Mouse (Mus musculus) liver, embryonic 15.5 days (tissue): ENCODE results near the gene Brd4. TPM values are rescaled to one million over a fixed set of nuclear protein-coding genes. Genes with fewer than 3 reads are reported as not detected.

Source experiments
- ATAC-seq: fragments of 200-750 bp; cut with Nextera tagmentation; 2 replicates; pipeline ENCODE4 v1.8.0; 2017; ENCODE audit warnings: moderate number of reproducible peaks, mild to moderate bottlenecking, moderate library complexity; ENCODE audit not compliant: insufficient read depth
- H3K27ac ChIP-seq: fragments of 300-500 bp; sonication (generic); replicated peaks from 2 replicates; pipeline ENCODE4 v1.5.1; 2015; ENCODE audit warnings: mild to moderate bottlenecking, inconsistent platforms
- H3K27me3 ChIP-seq: fragments of 300-500 bp; sonication (generic); 2 replicates; pipeline ENCODE4 v1.6.1; 2015; ENCODE audit warnings: mild to moderate bottlenecking, inconsistent platforms
- H3K36me3 ChIP-seq: fragments of 300-500 bp; sonication (generic); replicated peaks from 2 replicates; pipeline ENCODE4 v1.6.1; 2015; ENCODE audit warnings: moderate library complexity, mild to moderate bottlenecking, inconsistent platforms
- H3K4me1 ChIP-seq: fragments of 300-500 bp; sonication (generic); replicated peaks from 2 replicates; pipeline ENCODE4 v1.6.1; 2015; ENCODE audit warnings: inconsistent platforms
- H3K4me2 ChIP-seq: fragments of 300-500 bp; sonication (generic); 2 replicates; pipeline ENCODE4 v1.6.1; 2015; ENCODE audit warnings: moderate library complexity, mild to moderate bottlenecking, inconsistent platforms
- H3K4me3 ChIP-seq: fragments of 300-500 bp; sonication (generic); replicated peaks from 2 replicates; pipeline ENCODE4 v1.5.1; 2015; ENCODE audit warnings: mild to moderate bottlenecking, inconsistent platforms
- H3K9ac ChIP-seq: fragments of 300-500 bp; sonication (generic); 2 replicates; pipeline ENCODE4 v1.6.1; 2015; ENCODE audit warnings: moderate library complexity, mild to moderate bottlenecking, inconsistent platforms
- H3K9me3 ChIP-seq: fragments of 300-500 bp; sonication (generic); replicated peaks from 2 replicates; pipeline ENCODE4 v1.6.1; 2016; ENCODE audit warnings: inconsistent platforms
- WGBS: fragments of 180-500 bp; shearing (Covaris S2); methylation state at CpG from one replicate; pipeline ENCODE4 v1.1.7; 2015; ENCODE audit warnings: mixed read lengths; ENCODE audit not compliant: insufficient replicate concordance; 5-methylcytosine and 5-hydroxymethylcytosine counted together
- polyA plus RNA-seq: library from polyadenylated mRNA; unstranded; fragments of >200 nt; fragmentation: Nextera tagmentation; extraction: Ambion mirVana; gene quantifications from 2 replicates; pipeline ENCODE4 v1.2.1, GENCODE M21; 2015

The Brd4 gene
- polyA plus RNA-seq, 1 experiment from 2014 or later: 31.5 TPM

DNA sequence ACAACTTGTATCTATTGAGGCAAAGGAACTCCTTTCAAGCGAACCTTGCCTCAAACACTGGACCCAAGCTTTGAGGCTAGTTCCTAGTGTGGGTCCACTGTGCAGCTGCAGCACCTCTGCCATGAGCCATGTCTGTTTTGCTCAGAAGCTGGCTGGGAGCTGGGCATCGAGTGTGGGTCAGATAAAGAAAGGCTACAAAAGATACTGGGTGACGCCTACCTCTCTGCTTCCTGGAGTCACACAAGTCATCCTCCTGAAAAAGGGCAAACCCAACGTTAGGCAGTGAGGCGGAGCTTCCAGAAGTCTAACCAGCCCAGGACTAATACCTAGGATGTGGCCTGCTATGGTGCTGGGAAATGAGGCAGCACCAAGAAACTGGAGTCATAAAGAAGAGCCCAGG is 29.4 kb upstream of the Brd4 start:
- WGBS: 37% methylated on average over 5 of the region's 5 CpGs
- no peaks in the 10 kb centered on the region for H3K27me3 ChIP-seq

GRCm38 (mm10) chr17:32312801-32313200 is 28.3 kb upstream of the Brd4 start:
- H3K27me3 ChIP-seq: no peaks in the 10 kb centered on the region
- H3K9me3 ChIP-seq: no peaks in the 10 kb centered on the region
- peaks cover 99% of the 10 kb centered on the region for H3K36me3 ChIP-seq
- WGBS: 83% methylated on average over 8 of the region's 8 CpGs
- H3K27ac ChIP-seq: no peak overlapping the region
- H3K4me2 ChIP-seq: no peak overlapping the region
- ATAC-seq: no peak
- no peak overlapping the region for H3K4me3 ChIP-seq
- H3K4me1 ChIP-seq: peaks cover 30% of the 10 kb centered on the region; the same call in 1 of the 2 replicates
- no peak overlapping the region for H3K9ac ChIP-seq

More for the DNA sequence above, 29.4 kb upstream of the Brd4 start:
- Histone ChIP-seq H3K36me3 (peaks cover 98% of the 10 kb centered on the region), H3K4me2 (no peak overlapping the region), H3K9ac (no peak overlapping the region), H3K4me3 (no peak overlapping the region), H3K4me1 (peaks cover 30% of the 10 kb centered on the region), H3K27ac (no peak overlapping the region), H3K9me3 (no peaks in the 10 kb centered on the region)
- 0 out of 2 replicates have a peak, but pooled peaks have one; percentile 12 for ATAC-seq

GRCm38 (mm10) chr17:32307963-32308362 is 23.4 kb upstream of the Brd4 start:
- Histone ChIP-seq H3K27ac (no peak overlapping the region), H3K36me3 (peaks cover 99% of the 10 kb centered on the region), H3K4me3 (no peak overlapping the region), H3K27me3 (no peaks in the 10 kb centered on the region), H3K9me3 (no peaks in the 10 kb centered on the region), H3K9ac (no peak overlapping the region), H3K4me1 (peaks cover 19% of the 10 kb centered on the region; the same call in 1 of the 2 replicates), H3K4me2 (no peak overlapping the region)
- ATAC-seq: no peak
- 26% methylated on average over 4 of the region's 4 CpGs for WGBS

GRCm38 (mm10) chr17:32298125-32298524 is 13.6 kb upstream of the Brd4 start:
- H3K4me1 ChIP-seq: no peaks in the 10 kb centered on the region
- H3K9ac ChIP-seq: no peak overlapping the region
- no peaks in the 10 kb centered on the region for H3K9me3 ChIP-seq
- ATAC-seq: no peak
- no peak overlapping the region for H3K27ac ChIP-seq
- H3K27me3 ChIP-seq: no peaks in the 10 kb centered on the region
- no peak overlapping the region for H3K4me2 ChIP-seq
- H3K4me3 ChIP-seq: no peak overlapping the region
- whole genome bisulfite sequencing: 61% methylated on average over 1 of the region's 1 CpGs
- peaks cover 2% of the 10 kb centered on the region for H3K36me3 ChIP-seq

DNA sequence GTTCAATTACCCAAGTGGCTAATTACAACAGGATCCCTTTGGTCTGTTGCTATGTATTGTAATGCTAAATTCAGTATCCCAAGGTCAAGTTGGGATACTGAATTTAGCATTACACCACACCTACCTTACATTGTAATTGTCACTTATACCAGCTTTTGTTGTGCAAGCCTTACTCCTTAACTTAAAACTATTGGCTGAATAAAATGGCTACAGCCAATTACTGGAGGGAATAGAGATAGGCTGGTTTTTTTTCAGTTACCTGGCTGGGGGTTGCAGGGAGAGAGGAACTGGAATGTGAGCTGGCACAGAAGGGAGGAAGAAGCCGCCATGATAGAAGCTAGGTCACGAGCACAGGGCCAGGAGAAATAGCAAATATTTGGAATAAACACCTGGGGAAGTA is 11.4 kb upstream of the Brd4 start:
- H3K36me3 ChIP-seq: no peaks in the 10 kb centered on the region
- H3K4me3 ChIP-seq: no peak overlapping the region
- H3K27me3 ChIP-seq: no peaks in the 10 kb centered on the region
- 63% methylated on average over 2 of the region's 2 CpGs for WGBS
- no peaks in the 10 kb centered on the region for H3K4me1 ChIP-seq
- no peak for ATAC-seq
- no peak overlapping the region for H3K9ac ChIP-seq
- H3K4me2 ChIP-seq: no peak overlapping the region
- no peak overlapping the region for H3K27ac ChIP-seq
- no peaks in the 10 kb centered on the region for H3K9me3 ChIP-seq

DNA sequence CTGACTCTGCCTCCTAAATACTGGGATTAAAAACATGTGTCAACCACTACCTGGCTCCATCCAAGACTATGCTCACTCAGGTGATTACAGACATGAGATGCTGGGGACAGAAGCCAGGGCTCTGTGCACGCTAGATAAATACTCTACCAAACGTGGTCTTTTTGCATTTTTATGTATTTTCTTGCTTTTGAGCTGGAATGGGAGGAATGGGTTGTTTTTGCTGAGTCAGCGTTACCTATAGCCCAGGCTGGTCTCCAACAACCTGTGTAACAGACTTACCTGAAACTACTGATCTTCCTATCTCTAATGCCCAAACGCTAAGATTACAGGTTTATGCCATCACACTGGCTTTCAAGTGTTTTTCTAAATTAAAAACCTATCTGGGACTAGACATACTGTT is 10.6 kb upstream of the Brd4 start:
- Histone ChIP-seq H3K9ac (no peak overlapping the region), H3K27ac (no peak overlapping the region), H3K36me3 (no peaks in the 10 kb centered on the region), H3K4me1 (no peaks in the 10 kb centered on the region), H3K4me3 (no peak overlapping the region), H3K4me2 (no peak overlapping the region), H3K27me3 (no peaks in the 10 kb centered on the region), H3K9me3 (no peaks in the 10 kb centered on the region)
- ATAC-seq: no peak
- 56% methylated on average over 4 of the region's 4 CpGs for WGBS

DNA sequence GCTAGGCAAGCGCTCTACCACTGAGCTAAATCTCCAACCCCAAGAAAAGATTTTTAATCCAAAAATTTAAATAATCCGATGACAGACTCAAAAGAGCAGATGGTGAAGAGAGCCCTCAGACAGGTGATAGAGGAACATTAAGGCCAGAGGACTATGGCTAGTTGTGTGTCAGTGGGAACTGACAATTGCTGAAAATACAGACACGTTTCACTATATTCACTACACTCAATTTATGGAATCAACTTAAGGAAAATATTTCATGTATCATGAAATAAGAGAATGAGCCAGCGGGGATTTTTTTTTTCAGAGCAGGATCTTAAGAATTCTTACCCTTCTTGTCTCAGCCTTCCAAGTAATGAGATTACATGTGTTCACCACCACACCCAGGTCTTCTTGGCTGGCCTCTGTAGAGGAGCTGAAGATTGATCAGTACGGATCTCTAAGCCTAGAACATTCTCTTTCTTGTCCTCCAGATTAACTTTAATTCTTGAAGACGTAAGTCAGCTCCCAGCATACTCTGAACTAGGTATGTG is 682 bp upstream of the Brd4 start:
- 24% methylated on average over 6 of the region's 6 CpGs for WGBS

DNA sequence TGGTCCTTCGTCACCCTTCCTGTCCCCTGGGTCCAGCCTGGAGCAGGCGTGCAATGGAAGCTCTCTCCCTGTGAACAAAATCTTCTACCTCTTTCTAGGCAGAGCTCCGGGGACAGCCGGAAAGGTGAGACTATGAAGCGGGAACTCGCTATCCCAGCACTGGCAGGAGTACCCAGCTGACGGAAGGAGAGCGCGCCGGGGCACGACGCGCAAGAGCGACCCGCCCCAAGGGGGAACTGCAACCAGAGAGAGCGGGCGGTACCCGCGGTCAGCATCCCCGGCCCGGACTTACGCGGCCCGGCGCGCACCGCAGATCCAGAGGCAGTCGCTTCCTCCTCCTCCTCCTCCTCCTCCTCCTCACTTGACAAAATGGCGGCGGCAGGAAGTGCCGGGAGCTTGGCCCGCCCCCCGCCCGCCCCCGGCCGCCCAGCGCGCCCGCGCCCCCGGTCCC is 726 bp downstream of the Brd4 start:
- Histone ChIP-seq H3K4me1 (peaks cover 57% of the 10 kb centered on the region), H3K9ac (peak overlapping the region; percentile 99), H3K27me3 (no peaks in the 10 kb centered on the region), H3K9me3 (no peaks in the 10 kb centered on the region), H3K36me3 (peaks cover 3% of the 10 kb centered on the region; the same call in 1 of the 2 replicates), H3K4me3 (peak overlapping the region; percentile 92), H3K4me2 (peak overlapping the region; percentile 85), H3K27ac (peak overlapping the region; percentile 100)
- under 1% methylated on average over 28 of the region's 41 CpGs for WGBS
- peak; percentile 71 for ATAC-seq

More for the DNA sequence above, 682 bp upstream of the Brd4 start:
- Histone ChIP-seq H3K4me2 (peak overlapping the region; percentile 85), H3K27me3 (no peaks in the 10 kb centered on the region), H3K9me3 (no peaks in the 10 kb centered on the region), H3K4me3 (peak overlapping the region; percentile 92), H3K36me3 (no peaks in the 10 kb centered on the region), H3K27ac (peak overlapping the region; percentile 100), H3K4me1 (peaks cover 45% of the 10 kb centered on the region), H3K9ac (peak overlapping the region; percentile 99)
- no peak for ATAC-seq

GRCm38 (mm10) chr17:32283341-32283740 is 1.2 kb downstream of the Brd4 start:
- Histone ChIP-seq H3K36me3 (peaks cover 3% of the 10 kb centered on the region; the same call in 1 of the 2 replicates), H3K9me3 (no peaks in the 10 kb centered on the region), H3K4me2 (peak overlapping the region; percentile 85), H3K27me3 (no peaks in the 10 kb centered on the region), H3K9ac (peak overlapping the region; percentile 99), H3K4me1 (peaks cover 62% of the 10 kb centered on the region), H3K27ac (peak overlapping the region; percentile 100), H3K4me3 (peak overlapping the region; percentile 92)
- ATAC-seq: no peak; the same call in 1 of the 2 replicates
- 7% methylated on average over 7 of the region's 7 CpGs for WGBS

DNA sequence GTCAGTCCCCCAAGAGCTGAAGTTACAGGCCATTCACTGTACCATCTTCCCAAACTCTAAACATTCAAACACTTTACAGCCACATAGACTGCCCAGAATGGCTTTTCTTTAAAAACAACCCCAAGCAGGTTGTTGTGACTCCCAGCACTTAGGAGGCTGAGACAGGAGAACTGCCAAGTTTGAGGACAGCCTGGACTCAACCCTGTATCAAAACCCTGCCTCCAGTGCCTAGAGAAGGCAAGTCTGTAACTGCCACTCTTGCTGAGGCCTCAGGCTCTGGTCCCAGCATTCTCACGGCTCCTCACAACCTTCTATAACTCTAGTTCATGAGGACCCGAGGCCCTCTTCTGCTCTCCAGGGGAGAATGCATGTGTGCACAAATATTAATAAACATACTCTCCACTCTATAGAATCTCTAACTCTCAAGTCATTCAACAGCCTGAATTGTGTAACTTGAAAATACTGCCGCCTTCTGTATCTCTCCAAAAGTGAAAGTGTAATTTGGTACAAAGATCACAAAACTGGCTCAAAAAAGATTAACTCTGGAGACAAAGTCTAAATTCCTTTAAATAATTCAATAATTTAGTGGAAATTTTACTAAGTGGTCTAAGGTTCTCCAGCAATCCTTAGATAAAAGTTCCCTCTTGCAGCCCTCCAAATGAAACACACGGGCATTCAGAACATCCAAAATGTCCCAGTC is 2.8 kb downstream of the Brd4 start:
- Histone ChIP-seq H3K9ac (no peak overlapping the region), H3K4me3 (peak overlapping the region; percentile 17), H3K4me2 (peak overlapping the region; percentile 49), H3K9me3 (no peaks in the 10 kb centered on the region), H3K27ac (peak overlapping the region; percentile 62; the same call in 1 of the 2 replicates), H3K4me1 (peaks cover 63% of the 10 kb centered on the region), H3K27me3 (no peaks in the 10 kb centered on the region), H3K36me3 (peaks cover 4% of the 10 kb centered on the region; the same call in 1 of the 2 replicates)
- WGBS: 46% methylated on average over 4 of the region's 4 CpGs
- no peak for ATAC-seq

GRCm38 (mm10) chr17:32281126-32281525 is 3.4 kb downstream of the Brd4 start:
- H3K36me3 ChIP-seq: peaks cover 6% of the 10 kb centered on the region; the same call in 1 of the 2 replicates
- WGBS: 78% methylated on average over 2 of the region's 2 CpGs
- ATAC-seq: no peak
- no peaks in the 10 kb centered on the region for H3K9me3 ChIP-seq
- H3K4me3 ChIP-seq: peak overlapping the region; percentile 17; the same call in 1 of the 2 replicates
- no peak overlapping the region for H3K9ac ChIP-seq
- H3K4me2 ChIP-seq: peak overlapping the region; percentile 49
- H3K4me1 ChIP-seq: peaks cover 63% of the 10 kb centered on the region
- H3K27ac ChIP-seq: no peak overlapping the region
- H3K27me3 ChIP-seq: no peaks in the 10 kb centered on the region
